Mouse (Mus musculus) heart, postnatal 0 days (tissue): ENCODE data around the gene Palb2. TPM values are rescaled to one million over a fixed set of nuclear protein-coding genes. Genes with fewer than 3 reads are reported as not detected.

Source experiments
- ATAC-seq: fragments of 200-750 bp; cut with Nextera tagmentation; 2 replicates; pipeline ENCODE4 v1.8.0; 2017; ENCODE audit warnings: low read depth, moderate number of reproducible peaks, moderate library complexity; ENCODE audit not compliant: insufficient read depth
- DNase-seq: peaks from one replicate; pipeline ENCODE4 v3.0.0-alpha.2; 2016; ENCODE audit warnings: low spot score
- H3K27ac ChIP-seq: fragments of 300-500 bp; sonication (generic); 2 replicates; pipeline ENCODE4 v1.5.1; 2014; ENCODE audit warnings: low read depth, mild to moderate bottlenecking
- H3K27me3 ChIP-seq: fragments of 300-500 bp; sonication (generic); 2 replicates; pipeline ENCODE4 v1.6.1; 2014; ENCODE audit warnings: low read length, mixed read lengths; ENCODE audit not compliant: control insufficient read depth, insufficient read depth
- H3K36me3 ChIP-seq: fragments of 300-500 bp; sonication (generic); replicated peaks from 2 replicates; pipeline ENCODE4 v1.6.1; 2014; ENCODE audit warnings: low read length, mixed read lengths; ENCODE audit not compliant: control insufficient read depth, insufficient read depth
- H3K4me1 ChIP-seq: fragments of 300-500 bp; sonication (generic); 2 replicates; pipeline ENCODE4 v1.6.1; 2014; ENCODE audit warnings: antibody characterized with exemption; ENCODE audit not compliant: control insufficient read depth, insufficient read depth
- H3K4me2 ChIP-seq: fragments of 300-500 bp; sonication (generic); 2 replicates; pipeline ENCODE4 v1.6.1; 2014; ENCODE audit warnings: low read depth, mild to moderate bottlenecking, low read length, moderate library complexity
- H3K4me3 ChIP-seq: fragments of 300-500 bp; sonication (generic); 2 replicates; pipeline ENCODE4 v1.5.1; 2014; ENCODE audit warnings: low read depth, low read length
- H3K9ac ChIP-seq: fragments of 300-500 bp; sonication (generic); replicated peaks from 2 replicates; pipeline ENCODE4 v1.6.1; 2014; ENCODE audit warnings: low read depth, low read length, mixed read lengths
- H3K9me3 ChIP-seq: fragments of 300-500 bp; sonication (generic); replicated peaks from 2 replicates; pipeline ENCODE4 v1.6.1; 2016; ENCODE audit warnings: low read length; ENCODE audit not compliant: control insufficient read depth
- CTCF ChIP-seq: IDR thresholded peaks from 2 replicates; pipeline ENCODE4 v1.5.1; 2016; ENCODE audit warnings: antibody characterized with exemption, control low read depth, low read depth
- EP300 ChIP-seq: IDR thresholded peaks from 2 replicates; pipeline ENCODE4 v1.6.1; 2016; ENCODE audit warnings: antibody characterized with exemption, low read depth
- WGBS: fragments of 180-500 bp; shearing (Covaris S2); extraction: QIAGEN DNeasy Blood & Tissue Kit; methylation state at CpG from one replicate; pipeline ENCODE4 v1.1.7; 2014; 5-methylcytosine and 5-hydroxymethylcytosine counted together
- polyA plus RNA-seq: library from polyadenylated mRNA; unstranded; fragments of >200 nt; fragmentation: Nextera tagmentation; extraction: Ambion mirVana; gene quantifications from 2 replicates; pipeline ENCODE4 v1.2.1, GENCODE M21; 2015
- total RNA-seq: library from RNA; depleted of rRNA; stranded (reverse); fragments of >200 nt; gene quantifications from 2 replicates; pipeline ENCODE4 v1.2.3, GENCODE M21; 2014; ENCODE audit warnings: low replicate concordance

Palb2 gene
- total and polyA plus RNA-seq, 2 experiments from 2014 or later = 2.4 to 6.4 TPM

- Histone ChIP-seq H3K4me3 (no peak overlapping the region), H3K4me1 (no peaks in the 10 kb centered on the region), H3K27me3 (no peaks in the 10 kb centered on the region), H3K4me2 (no peak overlapping the region), H3K9ac (no peak overlapping the region), H3K27ac (no peak overlapping the region), H3K36me3 (peaks cover 95% of the 10 kb centered on the region), H3K9me3 (no peaks in the 10 kb centered on the region)
- ATAC-seq (no peak), DNase-seq (no peak)
- TF ChIP-seq EP300 (no peak), CTCF (no peak)
These were observed 8.2 kb upstream of the Palb2 start for GRCm38 (mm10) chr7:122140991-122141390.

DNA sequence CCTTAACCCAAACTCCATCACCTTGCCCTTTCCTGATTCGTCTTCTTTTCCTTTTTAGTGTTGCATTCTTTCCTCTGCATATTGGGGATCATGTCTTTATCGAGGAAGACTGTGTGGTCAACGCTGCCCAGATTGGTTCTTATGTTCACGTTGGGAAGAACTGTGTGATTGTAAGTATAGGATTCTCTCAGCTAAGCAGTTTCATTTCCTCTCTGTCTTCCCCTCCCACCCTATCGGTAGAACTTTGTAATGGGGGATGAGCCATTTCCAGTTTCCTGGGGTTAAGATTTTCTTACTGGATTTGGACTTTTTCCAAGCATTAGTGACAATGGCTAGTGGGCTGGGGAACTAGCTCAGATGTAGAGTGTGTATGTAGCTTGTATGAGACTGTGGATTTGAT is 5.4 kb upstream of the Palb2 start:
- TF ChIP-seq EP300 (no peak), CTCF (no peak)
- 0 out of 2 replicates have a peak, but pooled peaks cover 3% of the 10 kb centered on the region for H3K4me1 ChIP-seq
- H3K9me3 ChIP-seq = no peaks in the 10 kb centered on the region
- no peaks in the 10 kb centered on the region for H3K27me3 ChIP-seq
- no peak overlapping the region for H3K9ac ChIP-seq
- no peak overlapping the region for H3K4me3 ChIP-seq
- no peak overlapping the region for H3K27ac ChIP-seq
- peaks cover 79% of the 10 kb centered on the region for H3K36me3 ChIP-seq
- DNase-seq = no peak
- ATAC-seq = no peak
- H3K4me2 ChIP-seq = no peak overlapping the region
- WGBS = 82% methylated on average over 5 of the region's 5 CpGs

DNA sequence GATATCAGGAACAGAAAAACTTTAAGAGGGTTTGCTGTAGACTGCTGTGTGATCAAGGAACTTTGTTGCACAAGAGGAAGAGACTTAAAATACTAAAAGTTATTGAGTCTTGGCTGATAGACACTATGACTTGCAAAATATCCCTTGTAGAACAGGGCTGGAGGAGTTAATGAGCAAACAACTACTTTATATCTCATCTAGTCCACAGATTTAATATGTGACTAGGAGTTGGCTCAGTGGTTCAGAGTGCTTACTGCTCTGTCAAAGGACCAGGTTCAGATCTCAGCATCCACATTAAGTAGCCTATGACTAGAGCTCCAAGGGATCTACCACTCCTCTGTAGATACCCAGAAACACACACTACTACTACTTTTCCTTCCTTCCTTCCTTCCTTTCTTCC is 4.3 kb upstream of the Palb2 start:
- ATAC-seq (no peak), DNase-seq (no peak)
- Histone ChIP-seq H3K36me3 (peaks cover 70% of the 10 kb centered on the region), H3K27me3 (no peaks in the 10 kb centered on the region), H3K4me2 (no peak overlapping the region), H3K9me3 (no peaks in the 10 kb centered on the region), H3K27ac (no peak overlapping the region), H3K4me3 (no peak overlapping the region), H3K9ac (no peak overlapping the region), H3K4me1 (0 out of 2 replicates have a peak, but pooled peaks cover 7% of the 10 kb centered on the region)
- no peak for TF ChIP-seq CTCF
- TF ChIP-seq EP300 = no peak

DNA sequence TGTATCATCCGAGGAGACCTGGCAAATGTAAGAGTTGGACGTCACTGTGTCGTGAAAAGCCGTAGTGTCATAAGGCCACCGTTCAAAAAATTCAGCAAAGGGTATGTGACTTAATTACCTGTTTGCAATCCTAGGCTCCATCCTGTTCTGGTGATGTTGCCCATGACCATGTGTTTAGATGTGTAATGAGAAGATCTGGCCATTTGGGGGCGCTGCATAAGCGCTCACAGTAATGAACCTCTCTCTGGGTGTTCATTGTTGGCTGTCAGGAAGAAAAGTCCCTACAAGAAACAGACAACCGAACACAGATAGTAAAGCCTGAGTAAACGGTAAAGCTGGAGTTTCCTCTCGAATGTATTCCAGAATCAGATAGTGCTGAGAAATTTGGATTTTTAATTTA is 2.3 kb upstream of the Palb2 start:
- TF ChIP-seq EP300 = no peak
- TF ChIP-seq CTCF = 0 out of 2 replicates have a peak, but pooled peaks have one; percentile 14
- DNase-seq = no peak
- Histone ChIP-seq H3K36me3 (peaks cover 52% of the 10 kb centered on the region), H3K4me2 (no peak overlapping the region), H3K9ac (no peak overlapping the region), H3K4me3 (no peak overlapping the region), H3K27ac (no peak overlapping the region), H3K4me1 (0 out of 2 replicates have a peak, but pooled peaks cover 11% of the 10 kb centered on the region), H3K9me3 (no peaks in the 10 kb centered on the region), H3K27me3 (no peaks in the 10 kb centered on the region)
- 71% methylated on average over 10 of the region's 10 CpGs for WGBS
- ATAC-seq = no peak

- WGBS = 13% methylated on average over 8 of the region's 8 CpGs
- no peak for TF ChIP-seq CTCF
- TF ChIP-seq EP300 = no peak
- Histone ChIP-seq H3K27me3 (no peaks in the 10 kb centered on the region), H3K4me2 (peak overlapping the region; percentile 88), H3K4me3 (peak overlapping the region; percentile 87), H3K36me3 (peaks cover 34% of the 10 kb centered on the region), H3K9me3 (no peaks in the 10 kb centered on the region), H3K4me1 (0 out of 2 replicates have a peak, but pooled peaks cover 11% of the 10 kb centered on the region), H3K27ac (peak overlapping the region; percentile 76), H3K9ac (peak overlapping the region; percentile 84)
- ATAC-seq = no peak
- no peak for DNase-seq
These were observed 497 bp upstream of the Palb2 start for GRCm38 (mm10) chr7:122133338-122133625.

- ATAC-seq = no peak
- peak overlapping the region; percentile 88 for H3K4me2 ChIP-seq
- no peak overlapping the region; the same call in 1 of the 2 replicates for H3K9ac ChIP-seq
- H3K27me3 ChIP-seq = no peaks in the 10 kb centered on the region
- H3K9me3 ChIP-seq = no peaks in the 10 kb centered on the region
- 0 out of 2 replicates have a peak, but pooled peaks cover 11% of the 10 kb centered on the region for H3K4me1 ChIP-seq
- no peak for TF ChIP-seq EP300
- no peak for TF ChIP-seq CTCF
- H3K4me3 ChIP-seq = peak overlapping the region; percentile 87; the same call in 1 of the 2 replicates
- no peak overlapping the region for H3K27ac ChIP-seq
- H3K36me3 ChIP-seq = peaks cover 32% of the 10 kb centered on the region
- DNase-seq = no peak
These were observed 951 bp downstream of the Palb2 start for GRCm38 (mm10) chr7:122131834-122132233.
